Mouse (Mus musculus): ENCODE results near the gene Arhgap11a.

GRCm38 (mm10) chr2:113787882-113788281, 60.6 kb downstream of the Arhgap11a start:
- TF ChIP-seq POLR2A (IDR thresholded peaks at IDR 0.05; ENCODE audit: low read depth, low read length), result no peak
- TF ChIP-seq CTCF (IDR thresholded peaks at IDR 0.05; ENCODE audit: extremely low read depth, insufficient read depth, insufficient read length, insufficient replicate concordance), result no peak
